Mouse (Mus musculus) ovary, adult 18-20 months (tissue): ENCODE measurements around the gene Cbln1.

Experiments used
- DNase-seq: peaks from one replicate; pipeline ENCODE4 v3.0.0; 2022; ENCODE audit warnings: low spot score, mixed read lengths

The Cbln1 gene

DNA sequence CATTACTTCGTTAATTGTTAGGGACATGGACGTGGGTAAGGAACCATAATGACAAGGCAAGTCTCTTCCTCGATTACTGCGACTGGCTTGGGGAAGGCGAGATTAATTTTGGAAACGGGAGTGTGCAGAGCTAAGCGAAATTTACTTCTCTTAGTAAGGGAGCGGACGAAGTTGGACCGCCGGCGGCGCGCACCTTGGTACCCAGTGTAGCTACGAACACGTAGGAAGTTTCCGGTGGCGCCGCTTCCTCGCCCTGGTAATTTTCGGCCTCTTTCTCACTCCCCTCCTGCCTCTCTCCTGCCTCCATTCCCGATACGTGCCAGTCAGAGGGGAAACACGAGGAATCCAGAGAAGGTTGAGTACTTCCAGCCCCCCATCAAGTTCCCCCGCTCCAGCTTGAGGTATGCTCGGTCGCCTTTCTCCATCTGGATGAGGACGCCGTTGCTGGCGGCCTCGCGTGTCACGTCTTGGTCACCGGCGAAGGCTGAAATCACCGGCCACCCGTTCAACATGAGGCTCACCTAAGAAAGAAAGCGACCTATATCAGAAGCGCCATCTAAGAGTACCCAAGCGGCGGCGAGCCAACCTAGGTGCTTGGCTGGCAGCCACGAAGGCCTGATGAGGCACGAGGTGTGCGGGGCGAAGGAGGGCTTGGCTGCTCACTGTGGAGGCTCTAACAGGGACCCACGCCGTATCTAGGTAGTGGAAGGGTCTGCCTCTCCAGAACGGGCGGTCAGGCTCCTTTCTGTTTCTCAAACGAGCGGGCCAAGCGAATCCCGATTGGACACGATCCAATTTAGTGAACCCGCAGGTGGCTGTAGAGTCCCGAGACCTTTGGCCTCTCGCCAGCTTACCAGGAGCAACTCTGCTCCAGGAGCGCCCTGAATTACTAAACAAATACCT is 2.2 kb downstream of the Cbln1 start:
- no peak for DNase-seq

DNA sequence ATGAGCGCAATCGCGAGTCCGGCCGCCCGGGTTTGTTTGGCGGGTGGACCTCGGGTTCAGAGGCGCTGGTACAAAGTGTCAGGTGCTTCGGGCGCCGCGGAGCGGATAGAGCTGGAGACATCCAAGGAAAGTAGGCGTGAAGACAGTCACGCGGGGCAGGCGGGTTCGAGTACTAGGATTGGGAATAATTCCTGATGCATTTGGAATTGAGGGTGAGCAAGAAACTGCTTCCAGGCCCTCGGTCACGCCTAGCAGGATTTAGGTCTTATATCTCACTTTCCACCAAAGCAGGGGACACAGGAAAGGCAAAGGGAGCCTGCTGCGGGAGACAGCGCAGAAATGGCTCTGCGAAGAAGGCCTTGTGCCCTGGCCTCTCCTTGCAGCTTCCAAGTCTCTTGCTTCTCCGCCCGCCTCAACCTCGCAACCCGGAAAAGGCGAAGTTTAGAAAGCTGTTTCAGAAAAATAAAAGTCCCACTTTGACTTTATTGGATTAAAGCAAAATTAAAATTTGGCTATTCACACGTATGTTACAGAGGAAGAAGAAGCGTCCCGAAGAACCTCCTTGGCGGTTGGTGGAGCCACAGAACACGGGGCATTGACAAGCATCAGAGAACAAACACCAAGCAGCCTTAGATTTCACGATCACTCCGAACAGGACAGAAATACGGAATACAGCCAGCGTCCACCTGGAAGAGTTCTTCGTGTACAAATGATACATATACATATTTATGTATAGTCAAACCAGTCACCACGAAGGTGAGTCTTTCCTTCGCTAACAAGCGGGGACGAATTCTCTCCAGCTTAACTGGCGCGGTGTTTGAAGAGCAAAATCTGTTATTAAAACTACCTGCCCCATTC is 3.2 kb downstream of the Cbln1 start:
- DNase-seq: no peak

GRCm38 (mm10) chr8:87468416-87468957 is 3.9 kb downstream of the Cbln1 start:
- no peak for DNase-seq

DNA sequence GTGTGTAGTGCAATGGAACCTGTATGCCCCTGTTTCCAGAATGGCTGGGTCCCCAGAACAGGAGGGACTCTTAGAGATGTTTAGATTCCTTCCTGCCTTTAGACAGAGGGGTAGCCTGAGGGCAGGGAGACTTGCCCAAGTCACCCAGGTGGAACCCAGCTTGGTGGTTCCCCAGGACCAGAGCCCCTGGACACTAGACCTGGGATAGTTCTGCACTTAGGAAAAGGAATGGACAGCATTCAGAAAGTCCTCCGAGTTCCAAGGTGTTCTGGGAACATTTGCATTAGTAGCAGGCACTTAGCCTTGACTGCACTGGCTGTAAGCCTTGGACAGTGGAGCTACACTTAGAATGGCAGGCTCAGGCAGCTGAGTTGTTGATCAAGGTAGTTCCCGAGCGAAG is 4.5 kb downstream of the Cbln1 start:
- no peak for DNase-seq

DNA sequence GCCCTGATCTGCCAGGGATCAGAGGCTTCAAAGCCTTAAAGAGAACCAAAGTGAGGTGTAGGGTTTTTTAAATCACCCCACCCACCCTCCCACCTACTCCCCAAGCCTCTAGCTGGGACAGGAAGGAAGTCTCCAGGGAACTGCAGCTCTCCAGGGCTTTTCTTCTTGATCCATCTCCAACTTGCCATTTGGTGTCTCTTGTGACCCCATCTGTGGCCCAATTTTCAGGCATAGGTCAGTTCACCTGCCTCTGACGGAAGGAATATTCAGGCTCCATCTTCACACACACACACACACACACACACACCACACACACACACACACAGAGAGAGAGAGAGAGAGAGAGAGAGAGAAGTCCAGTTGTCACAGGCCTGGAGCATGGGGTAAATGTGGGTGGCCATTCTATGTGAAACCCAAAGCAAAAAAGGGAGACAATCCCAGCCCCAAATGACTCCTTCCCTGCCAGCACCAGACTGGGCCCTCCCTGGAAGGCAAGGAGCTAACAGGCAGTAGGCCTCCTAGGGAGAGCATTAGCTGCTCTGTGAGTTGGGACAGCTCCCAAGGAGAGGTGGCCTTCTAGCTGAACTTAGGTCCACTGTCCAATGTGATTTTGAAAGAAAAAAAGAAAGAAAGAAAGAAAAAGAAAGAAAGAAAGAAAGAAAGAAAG is 5.3 kb downstream of the Cbln1 start:
- no peak for DNase-seq

- no peak for DNase-seq
Measured at GRCm38 (mm10) chr8:87466335-87466734, 6.1 kb downstream of the Cbln1 start.

DNA sequence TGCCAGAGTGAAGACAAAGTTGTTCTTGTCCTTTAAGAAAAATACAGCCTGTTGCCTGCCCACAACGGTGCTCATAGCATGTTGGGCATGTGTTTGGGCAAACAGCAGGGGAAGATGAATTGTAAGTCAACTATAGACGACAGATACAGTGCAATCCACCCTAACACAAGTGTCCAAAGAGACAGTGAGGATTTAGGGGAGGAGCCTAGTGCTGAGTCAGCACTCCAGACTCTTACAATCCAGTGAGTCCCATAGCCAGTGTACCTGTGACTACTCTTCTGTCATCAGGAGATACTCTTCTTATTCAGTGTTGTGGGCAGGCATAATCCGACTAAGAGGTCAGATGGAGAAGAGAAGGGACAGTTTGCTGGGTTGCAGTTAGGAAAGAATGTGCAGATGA is 8.0 kb downstream of the Cbln1 start:
- no peak for DNase-seq

DNA sequence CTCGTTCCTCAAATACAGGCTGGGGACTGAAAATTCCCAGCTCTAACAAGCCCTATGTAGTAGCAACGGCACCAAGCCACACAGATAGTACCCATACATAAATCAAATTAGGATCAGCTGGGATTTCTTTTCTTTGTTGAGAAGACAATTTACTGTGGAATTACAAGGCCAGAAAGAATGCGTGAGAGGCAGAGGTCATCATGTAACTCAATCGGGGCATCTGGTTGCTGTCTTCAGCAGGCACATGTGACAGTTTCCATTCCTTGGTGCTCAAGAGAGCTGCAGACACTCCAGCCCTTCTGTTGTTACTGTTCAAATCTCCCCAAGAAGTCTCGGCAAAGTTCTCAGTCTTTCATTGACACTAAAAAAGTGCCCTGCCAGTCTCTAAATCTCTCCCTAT is 10.6 kb downstream of the Cbln1 start:
- no peak for DNase-seq

- no peak for DNase-seq
Measured at GRCm38 (mm10) chr8:87456949-87457348, 15.5 kb downstream of the Cbln1 start.

DNA sequence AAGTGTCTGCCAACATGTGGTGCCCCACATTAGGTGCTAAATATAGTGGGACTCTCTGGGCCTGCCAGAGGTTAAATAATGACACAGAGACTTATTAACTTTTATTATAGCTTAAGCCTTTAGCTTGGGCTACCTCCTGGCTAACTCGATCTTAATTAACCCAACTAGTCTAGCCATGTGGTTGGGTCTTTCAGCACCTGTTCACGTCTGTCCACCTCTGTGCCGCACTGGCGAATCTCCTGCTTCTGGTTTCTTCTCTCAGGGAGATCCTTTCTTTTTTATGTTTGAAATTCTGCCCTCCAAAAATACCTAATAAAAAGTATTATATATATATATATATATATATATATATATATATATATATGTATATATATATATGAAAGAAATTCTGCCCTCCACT is 19.6 kb downstream of the Cbln1 start:
- DNase-seq: no peak

- DNase-seq: no peak
Measured at GRCm38 (mm10) chr8:87451737-87452136, 20.7 kb downstream of the Cbln1 start.

- no peak for DNase-seq
Measured at GRCm38 (mm10) chr8:87434592-87434991, 37.8 kb downstream of the Cbln1 start.

- no peak for DNase-seq
Measured at GRCm38 (mm10) chr8:87427188-87427587, 45.2 kb downstream of the Cbln1 start.

GRCm38 (mm10) chr8:87424706-87425105 is 47.7 kb downstream of the Cbln1 start:
- DNase-seq: no peak

DNA sequence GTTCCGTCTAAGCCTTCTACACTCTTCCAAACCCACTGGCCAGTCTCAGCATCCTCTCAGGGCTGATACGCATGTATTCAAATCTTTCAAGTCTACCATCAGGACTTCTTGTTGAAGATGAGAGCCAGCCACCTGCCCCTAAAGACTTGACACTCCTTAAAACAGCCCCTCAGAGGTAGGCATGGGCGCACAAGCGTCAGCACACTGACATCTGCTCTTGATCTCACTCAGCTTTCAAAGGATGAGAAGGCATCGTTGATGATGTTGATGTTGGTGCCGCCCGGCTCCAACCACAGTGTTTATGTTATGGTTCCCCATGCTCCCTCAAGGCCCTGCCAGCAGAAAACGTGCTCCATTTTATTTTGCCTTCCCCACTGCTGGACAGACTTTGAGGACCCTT is 50.7 kb downstream of the Cbln1 start:
- no peak for DNase-seq
